Mouse (Mus musculus) E14TG2a.4 (cell line): ENCODE results near the gene Cd4.

Source experiments
- CTCF ChIP-seq: conservative IDR thresholded peaks from 2 replicates; pipeline ENCODE4 v1.5.1; 2014; ENCODE audit warnings: low read length
- NANOG ChIP-seq: IDR thresholded peaks from 2 replicates; pipeline ENCODE4 v1.6.1; 2014; ENCODE audit warnings: borderline replicate concordance, low read length, mixed read lengths

GRCm38 (mm10) chr6:124910032-124910431 lies 22.0 kb upstream of the Cd4 start:
- no peak for TF ChIP-seq NANOG
- TF ChIP-seq CTCF = no peak
